Mouse (Mus musculus) intestine, embryonic 14.5 days (tissue): ENCODE results near the gene Tenm3. TPM values are rescaled to one million over a fixed set of nuclear protein-coding genes. Genes with fewer than 3 reads are reported as not detected.

ENCODE experiments used
- ATAC-seq: fragments of 200-750 bp; cut with Nextera tagmentation; replicated peaks from 2 replicates; pipeline ENCODE4 v1.8.0; 2017; ENCODE audit warnings: low read depth, moderate number of reproducible peaks, moderate TSS enrichment, moderate library complexity; ENCODE audit not compliant: low FRiP score, low TSS enrichment
- DNase-seq: peaks from one replicate; pipeline ENCODE4 v3.0.0-alpha.2; 2018; ENCODE audit warnings: low spot score
- H3K27ac ChIP-seq: fragments of 300-500 bp; sonication (generic); 2 replicates; pipeline ENCODE4 v1.5.1; 2014; ENCODE audit warnings: low read depth, mild to moderate bottlenecking, control low read depth
- H3K27me3 ChIP-seq: fragments of 300-500 bp; sonication (generic); replicated peaks from 2 replicates; pipeline ENCODE4 v1.6.1; 2014; ENCODE audit warnings: low read length, control low read depth; ENCODE audit not compliant: control insufficient read depth, insufficient read depth
- H3K36me3 ChIP-seq: fragments of 300-500 bp; sonication (generic); 2 replicates; pipeline ENCODE4 v1.6.1; 2014; ENCODE audit warnings: low read length, control low read depth; ENCODE audit not compliant: control insufficient read depth, insufficient read depth
- H3K4me1 ChIP-seq: fragments of 300-500 bp; sonication (generic); replicated peaks from 2 replicates; pipeline ENCODE4 v1.6.1; 2014; ENCODE audit warnings: low read length, control low read depth, mixed read lengths; ENCODE audit not compliant: control insufficient read depth, insufficient read depth
- H3K4me2 ChIP-seq: fragments of 300-500 bp; sonication (generic); 2 replicates; pipeline ENCODE4 v1.6.1; 2014; ENCODE audit warnings: low read length
- H3K4me3 ChIP-seq: fragments of 300-500 bp; sonication (generic); 2 replicates; pipeline ENCODE4 v1.5.1; 2014; ENCODE audit warnings: low read depth, low read length, control low read depth, mixed read lengths
- H3K9ac ChIP-seq: fragments of 300-500 bp; sonication (generic); 2 replicates; pipeline ENCODE4 v1.6.1; 2014; ENCODE audit warnings: mild to moderate bottlenecking, low read length
- H3K9me3 ChIP-seq: fragments of 300-500 bp; sonication (generic); 2 replicates; pipeline ENCODE4 v1.6.1; 2016; ENCODE audit warnings: low read length, control low read depth; ENCODE audit not compliant: control insufficient read depth
- whole genome bisulfite sequencing: fragments of 180-500 bp; shearing (Covaris S2); extraction: QIAGEN DNeasy Blood & Tissue Kit; methylation state at CpG from one replicate; pipeline ENCODE4 v1.1.7; 2014; 5-methylcytosine and 5-hydroxymethylcytosine counted together
- polyA plus RNA-seq: library from polyadenylated mRNA; unstranded; fragments of >200 nt; fragmentation: Nextera tagmentation; extraction: Ambion mirVana; gene quantifications from 2 replicates; pipeline ENCODE4 v1.2.1, GENCODE M21; 2014

Tenm3 gene
- polyA plus RNA-seq, 1 experiment from 2014 or later, result 32.1 TPM

DNA sequence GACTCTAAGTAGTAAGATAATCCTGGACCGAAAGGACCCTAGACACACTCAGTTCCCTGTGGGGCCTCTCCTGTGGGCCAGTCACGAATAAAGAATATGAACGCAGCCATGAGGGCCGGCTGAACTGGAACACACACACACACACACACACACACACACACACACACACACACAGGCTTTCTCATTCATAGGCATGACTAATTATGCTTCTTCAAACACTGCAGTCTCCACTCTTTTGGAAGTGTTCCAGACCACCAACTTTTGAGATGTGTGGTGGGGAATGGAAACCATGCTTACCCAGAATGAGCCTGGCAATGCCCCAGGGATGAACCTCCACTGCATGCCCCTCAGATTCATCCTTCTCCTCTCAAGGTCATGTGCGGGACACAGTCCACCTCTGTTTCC, 45.8 kb downstream of the Tenm3 start:
- DNase-seq (no peak), ATAC-seq (no peak)
- H3K36me3 ChIP-seq, result no peaks in the 10 kb centered on the region
- 0 out of 2 replicates have a peak, but pooled peaks cover 6% of the 10 kb centered on the region for H3K4me1 ChIP-seq
- H3K27me3 ChIP-seq, result no peaks in the 10 kb centered on the region
- no peak overlapping the region for H3K4me3 ChIP-seq
- 66% methylated on average over 5 of the region's 5 CpGs for WGBS
- H3K27ac ChIP-seq, result no peak overlapping the region
- H3K4me2 ChIP-seq, result no peak overlapping the region
- no peak overlapping the region for H3K9ac ChIP-seq
- no peaks in the 10 kb centered on the region for H3K9me3 ChIP-seq

DNA sequence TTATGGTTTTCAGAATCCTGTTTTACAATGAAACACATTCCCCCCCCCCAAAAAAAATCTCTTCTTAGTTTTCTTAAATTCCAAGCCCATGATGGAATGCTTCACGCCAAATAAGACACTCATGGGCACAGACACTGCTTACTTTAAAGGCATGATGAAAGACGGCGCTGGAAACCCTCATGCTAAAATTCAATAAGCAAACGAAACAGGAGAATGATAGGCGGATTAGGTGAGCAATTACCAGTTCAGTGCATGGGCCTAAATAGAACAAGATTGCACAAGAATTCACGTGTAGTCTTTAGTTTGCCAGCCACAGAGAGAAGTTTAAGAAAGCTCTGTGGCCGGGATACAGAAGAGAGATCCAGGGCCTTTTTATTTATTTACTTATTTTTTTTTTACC, 49.5 kb downstream of the Tenm3 start:
- Histone ChIP-seq H3K27me3 (no peaks in the 10 kb centered on the region), H3K27ac (no peak overlapping the region), H3K4me2 (no peak overlapping the region), H3K9me3 (no peaks in the 10 kb centered on the region), H3K36me3 (no peaks in the 10 kb centered on the region), H3K9ac (no peak overlapping the region), H3K4me1 (0 out of 2 replicates have a peak, but pooled peaks cover 6% of the 10 kb centered on the region), H3K4me3 (no peak overlapping the region)
- ATAC-seq, result no peak
- 43% methylated on average over 7 of the region's 7 CpGs for WGBS
- no peak for DNase-seq

DNA sequence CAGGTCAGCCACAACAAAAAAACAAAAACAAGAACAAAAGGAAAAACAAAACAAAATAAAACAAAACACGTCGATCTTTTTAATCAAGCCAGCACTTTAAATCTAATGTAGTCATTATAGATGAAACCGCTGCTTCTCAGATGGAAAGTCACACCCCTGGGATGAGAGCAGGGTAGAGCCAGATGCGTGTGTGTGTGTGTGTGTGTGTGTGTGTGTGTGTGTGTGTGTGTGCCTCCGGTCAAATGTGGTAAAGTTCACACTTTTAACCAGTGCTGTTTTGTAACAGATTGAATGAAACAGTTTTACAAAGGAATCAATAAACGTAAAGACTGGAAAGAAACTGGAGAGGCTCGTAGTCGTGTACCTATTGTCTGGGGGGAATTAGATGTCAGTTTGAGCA, 50.0 kb downstream of the Tenm3 start:
- Histone ChIP-seq H3K9ac (no peak overlapping the region), H3K9me3 (no peaks in the 10 kb centered on the region), H3K27ac (no peak overlapping the region), H3K27me3 (no peaks in the 10 kb centered on the region), H3K4me2 (no peak overlapping the region), H3K36me3 (no peaks in the 10 kb centered on the region), H3K4me1 (0 out of 2 replicates have a peak, but pooled peaks cover 6% of the 10 kb centered on the region), H3K4me3 (no peak overlapping the region)
- DNase-seq (no peak), ATAC-seq (no peak)
- 84% methylated on average over 8 of the region's 8 CpGs for WGBS

DNA sequence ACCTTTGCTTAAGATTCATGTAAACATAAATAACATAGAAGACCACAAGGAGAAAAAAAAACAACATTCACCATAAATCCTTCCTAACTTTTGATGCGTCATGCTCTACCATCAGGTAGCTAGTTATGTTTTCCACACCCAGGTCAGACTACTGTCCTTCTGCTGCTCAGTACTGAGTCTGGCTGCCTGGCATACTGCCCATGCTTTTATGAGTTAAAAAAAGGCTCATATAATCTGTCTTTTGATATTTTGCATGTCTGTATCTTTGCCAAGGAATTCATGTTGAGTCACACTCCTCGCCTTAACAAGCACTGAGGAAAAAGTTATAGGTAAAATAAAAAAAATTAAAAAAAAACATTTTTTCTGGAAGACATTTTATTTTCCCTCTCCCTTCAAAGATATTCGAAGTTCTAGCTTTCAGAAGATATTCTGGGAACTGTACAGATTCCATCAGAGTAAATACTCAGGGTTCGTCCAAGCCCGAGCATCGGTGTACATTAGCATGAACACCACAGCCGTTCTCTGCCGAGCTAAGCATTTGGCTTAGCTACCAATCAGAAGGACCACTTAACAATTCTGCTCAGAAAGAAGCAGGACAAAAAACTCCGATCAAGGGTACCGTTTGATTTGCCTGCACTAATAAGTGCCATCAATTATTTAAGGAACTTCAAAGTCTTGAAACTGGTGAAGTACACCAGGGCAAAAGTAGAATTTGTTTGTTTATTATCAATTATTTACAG, 51.0 kb downstream of the Tenm3 start:
- WGBS, result 68% methylated on average over 10 of the region's 10 CpGs
- no peak for ATAC-seq
- no peaks in the 10 kb centered on the region for H3K9me3 ChIP-seq
- 0 out of 2 replicates have a peak, but pooled peaks cover 3% of the 10 kb centered on the region for H3K4me1 ChIP-seq
- no peaks in the 10 kb centered on the region for H3K36me3 ChIP-seq
- H3K4me2 ChIP-seq, result no peak overlapping the region
- H3K9ac ChIP-seq, result no peak overlapping the region
- no peak for DNase-seq
- no peak overlapping the region for H3K4me3 ChIP-seq
- H3K27me3 ChIP-seq, result no peaks in the 10 kb centered on the region
- no peak overlapping the region for H3K27ac ChIP-seq

DNA sequence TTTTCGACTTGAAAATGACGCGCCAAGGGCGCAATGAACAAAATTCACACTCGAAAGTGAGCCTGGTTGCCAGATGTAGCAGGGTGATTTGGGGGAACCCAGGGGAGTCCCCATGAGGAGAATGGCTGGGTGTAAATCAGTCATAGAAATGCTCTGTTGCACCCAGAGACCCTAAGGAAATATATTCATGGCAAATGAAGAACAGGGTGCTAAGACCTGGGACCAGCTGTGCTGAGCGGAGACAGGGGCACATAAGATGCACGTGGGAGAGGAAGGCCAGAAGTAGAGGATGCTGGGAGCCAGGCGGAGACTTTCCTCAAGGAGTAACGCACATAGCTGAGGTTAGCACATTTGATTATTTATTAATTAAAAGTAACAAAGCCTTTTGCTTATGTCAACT, 60.4 kb downstream of the Tenm3 start:
- DNase-seq (no peak), ATAC-seq (no peak)
- no peak overlapping the region for H3K9ac ChIP-seq
- no peaks in the 10 kb centered on the region for H3K27me3 ChIP-seq
- H3K27ac ChIP-seq, result no peak overlapping the region
- no peaks in the 10 kb centered on the region for H3K9me3 ChIP-seq
- H3K36me3 ChIP-seq, result no peaks in the 10 kb centered on the region
- H3K4me1 ChIP-seq, result 0 out of 2 replicates have a peak, but pooled peaks cover 4% of the 10 kb centered on the region
- 89% methylated on average over 9 of the region's 9 CpGs for WGBS
- no peak overlapping the region for H3K4me3 ChIP-seq
- H3K4me2 ChIP-seq, result no peak overlapping the region

DNA sequence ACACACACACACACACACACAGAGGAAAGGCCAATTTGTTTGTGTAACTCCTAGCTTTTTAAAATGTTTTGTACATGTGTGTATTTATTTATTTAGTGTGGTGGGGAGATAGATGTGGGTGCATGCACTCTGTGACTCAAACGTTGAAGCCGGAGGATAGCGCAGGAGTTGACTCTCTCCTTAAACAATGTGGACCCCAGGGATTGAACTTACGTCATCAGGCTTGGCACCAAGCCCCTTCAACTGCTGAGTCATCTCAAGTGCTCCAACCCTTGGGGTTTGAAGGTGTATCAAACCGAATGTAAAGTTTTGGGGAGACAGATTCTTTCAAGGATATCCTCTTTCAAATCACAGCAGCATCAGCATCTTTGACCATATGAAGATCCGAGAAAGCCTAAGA, 63.1 kb downstream of the Tenm3 start:
- no peak for DNase-seq
- 85% methylated on average over 6 of the region's 6 CpGs for WGBS
- H3K4me2 ChIP-seq, result no peak overlapping the region

DNA sequence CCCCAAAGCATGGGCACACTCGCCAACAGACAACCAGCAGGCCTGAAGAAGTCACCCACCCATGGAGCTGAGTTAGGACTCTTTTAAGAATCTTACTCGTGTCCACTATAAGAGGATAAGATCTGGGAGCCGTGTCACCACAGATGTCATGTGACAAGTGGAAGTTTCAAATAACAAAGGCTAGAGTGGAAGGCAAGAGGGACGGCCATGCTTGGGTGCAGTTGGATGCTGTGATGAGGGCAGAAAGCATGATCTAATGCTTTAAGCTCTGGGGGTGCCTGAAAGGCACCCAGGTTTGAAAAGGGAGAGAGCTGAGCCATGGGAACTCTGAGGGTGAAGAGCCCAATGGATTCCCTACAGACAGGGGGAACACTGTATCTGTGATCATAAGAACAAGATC, 64.6 kb downstream of the Tenm3 start:
- Histone ChIP-seq H3K36me3 (no peaks in the 10 kb centered on the region), H3K9me3 (no peaks in the 10 kb centered on the region), H3K4me3 (no peak overlapping the region), H3K27ac (no peak overlapping the region), H3K4me1 (0 out of 2 replicates have a peak, but pooled peaks cover 9% of the 10 kb centered on the region), H3K4me2 (no peak overlapping the region), H3K27me3 (no peaks in the 10 kb centered on the region), H3K9ac (no peak overlapping the region)
- 83% methylated on average over 4 of the region's 4 CpGs for WGBS
- DNase-seq (no peak), ATAC-seq (no peak)

More for the DNA sequence above, 63.1 kb downstream of the Tenm3 start:
- Histone ChIP-seq H3K4me3 (no peak overlapping the region), H3K27ac (no peak overlapping the region), H3K4me1 (0 out of 2 replicates have a peak, but pooled peaks cover 6% of the 10 kb centered on the region), H3K27me3 (no peaks in the 10 kb centered on the region), H3K9ac (no peak overlapping the region), H3K36me3 (no peaks in the 10 kb centered on the region), H3K9me3 (no peaks in the 10 kb centered on the region)
- no peak for ATAC-seq

DNA sequence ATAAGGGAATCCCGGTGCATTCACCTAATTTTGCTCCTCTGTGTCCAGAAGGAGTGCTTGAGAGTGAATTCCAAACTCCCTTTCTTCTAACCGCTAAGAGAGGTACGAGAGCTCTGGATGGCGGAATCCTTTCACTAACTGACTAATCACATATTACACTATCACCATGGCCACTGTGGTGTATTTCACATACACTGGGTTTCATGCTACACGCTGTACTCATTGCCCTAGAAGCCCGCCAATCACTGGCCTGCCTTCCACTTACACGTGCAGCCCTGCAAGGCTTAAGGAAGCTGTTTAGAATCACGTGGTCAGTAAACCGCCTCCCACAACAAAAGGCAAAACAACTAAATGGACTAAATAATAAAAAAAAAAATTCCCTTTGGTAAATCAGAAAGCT, 67.7 kb downstream of the Tenm3 start:
- 0 out of 2 replicates have a peak, but pooled peaks cover 5% of the 10 kb centered on the region for H3K4me1 ChIP-seq
- no peaks in the 10 kb centered on the region for H3K9me3 ChIP-seq
- WGBS, result 61% methylated on average over 9 of the region's 9 CpGs
- no peak overlapping the region for H3K4me2 ChIP-seq
- no peak for DNase-seq
- ATAC-seq, result no peak
- H3K36me3 ChIP-seq, result no peaks in the 10 kb centered on the region
- no peak overlapping the region for H3K9ac ChIP-seq
- no peak overlapping the region for H3K27ac ChIP-seq
- no peaks in the 10 kb centered on the region for H3K27me3 ChIP-seq
- no peak overlapping the region for H3K4me3 ChIP-seq

DNA sequence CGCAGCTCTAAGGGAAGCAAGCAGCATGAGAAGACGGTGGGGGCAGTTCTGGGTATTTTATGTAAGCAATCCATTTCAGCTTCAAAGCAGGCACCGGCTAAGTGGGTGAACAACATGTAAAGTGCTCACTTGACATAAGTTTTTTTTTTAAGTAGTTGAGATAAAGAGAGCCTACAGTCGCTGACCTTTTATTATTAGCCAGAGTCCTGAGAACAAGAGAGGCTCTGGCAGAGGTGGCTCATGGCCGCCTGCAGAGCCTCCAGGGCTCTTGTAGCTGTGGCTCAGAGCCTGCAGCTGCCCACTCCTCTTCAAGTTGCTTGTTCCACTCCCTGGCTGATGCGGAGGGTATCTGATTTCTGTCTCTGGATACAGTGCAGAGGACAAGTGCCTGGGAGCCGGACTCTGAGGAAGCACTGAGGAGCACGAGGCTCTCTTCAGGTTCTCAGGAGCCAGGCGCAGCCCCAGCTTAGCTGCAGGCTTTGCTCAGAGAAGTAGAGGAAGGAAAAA, 68.2 kb downstream of the Tenm3 start:
- Histone ChIP-seq H3K27ac (no peak overlapping the region), H3K36me3 (no peaks in the 10 kb centered on the region), H3K4me2 (no peak overlapping the region), H3K4me1 (0 out of 2 replicates have a peak, but pooled peaks cover 5% of the 10 kb centered on the region), H3K27me3 (no peaks in the 10 kb centered on the region), H3K9ac (no peak overlapping the region), H3K4me3 (no peak overlapping the region), H3K9me3 (no peaks in the 10 kb centered on the region)
- 17% methylated on average over 9 of the region's 9 CpGs for WGBS
- DNase-seq (no peak), ATAC-seq (no peak)
